Mouse (Mus musculus): ENCODE measurements around the gene Gpr135.

GRCm38 (mm10) chr12:72047513-72047912 lies 23.4 kb downstream of the Gpr135 start:
- TF ChIP-seq CTCF (IDR thresholded peaks at IDR 0.05) (peak; percentile 76), EP300 (IDR thresholded peaks at IDR 0.05) (peak; percentile 41; the same call in 1 of the 2 replicates)

Data from lung, postnatal 0 days (tissue).